Mouse (Mus musculus) midbrain, embryonic 11.5 days (tissue): ENCODE measurements around the gene Tcp11. TPM values are rescaled to one million over a fixed set of nuclear protein-coding genes. Genes with fewer than 3 reads are reported as not detected.
A peak's percentile ranks its signal among the peaks of the same experiment; 100 is the strongest.

Experiments
- ATAC-seq: fragments of 200-750 bp; cut with Nextera tagmentation; 2 replicates; pipeline ENCODE4 v1.8.0; 2017; ENCODE audit warnings: moderate TSS enrichment, moderate library complexity; ENCODE audit not compliant: low FRiP score
- DNase-seq: peaks from one replicate; pipeline ENCODE4 v3.0.0; 2015; ENCODE audit warnings: low spot score; ENCODE audit errors: missing footprints
- H3K27ac ChIP-seq: fragments of 300-500 bp; sonication (generic); 2 replicates; pipeline ENCODE4 v1.5.1; 2014; ENCODE audit warnings: low read depth, low read length
- H3K27me3 ChIP-seq: fragments of 300-500 bp; sonication (generic); 2 replicates; pipeline ENCODE4 v1.6.1; 2014; ENCODE audit warnings: mild to moderate bottlenecking, low read length, moderate library complexity, mixed read lengths; ENCODE audit not compliant: control insufficient read depth, insufficient read depth
- H3K36me3 ChIP-seq: fragments of 300-500 bp; sonication (generic); 2 replicates; pipeline ENCODE4 v1.6.1; 2014; ENCODE audit warnings: mild to moderate bottlenecking, low read length, moderate library complexity, mixed read lengths; ENCODE audit not compliant: control insufficient read depth, insufficient read depth
- H3K4me1 ChIP-seq: fragments of 300-500 bp; sonication (generic); 2 replicates; pipeline ENCODE4 v1.6.1; 2014; ENCODE audit warnings: low read length; ENCODE audit not compliant: control insufficient read depth, insufficient read depth
- H3K4me2 ChIP-seq: fragments of 300-500 bp; sonication (generic); 2 replicates; pipeline ENCODE4 v1.6.1; 2014; ENCODE audit warnings: mild to moderate bottlenecking, moderate library complexity
- H3K4me3 ChIP-seq: fragments of 300-500 bp; sonication (generic); 2 replicates; pipeline ENCODE4 v1.5.1; 2014; ENCODE audit warnings: low read depth, low read length
- H3K9ac ChIP-seq: fragments of 300-500 bp; sonication (generic); 2 replicates; pipeline ENCODE4 v1.6.1; 2014; ENCODE audit warnings: low read length
- H3K9me3 ChIP-seq: fragments of 300-500 bp; sonication (generic); 2 replicates; pipeline ENCODE4 v1.6.1; 2016; ENCODE audit warnings: low read length; ENCODE audit not compliant: control insufficient read depth
- WGBS: fragments of 180-500 bp; shearing (Covaris S2); extraction: QIAGEN DNeasy Blood & Tissue Kit; methylation state at CpG from one replicate; pipeline ENCODE4 v1.1.7; 2014; 5-methylcytosine and 5-hydroxymethylcytosine counted together
- polyA plus RNA-seq: library from polyadenylated mRNA; unstranded; fragments of >200 nt; fragmentation: Nextera tagmentation; extraction: Ambion mirVana; gene quantifications from 2 replicates; pipeline ENCODE4 v1.2.1, GENCODE M21; 2014

Gene Tcp11
- polyA plus RNA-seq, 1 experiment from 2014 or later: 0.70 TPM

DNA sequence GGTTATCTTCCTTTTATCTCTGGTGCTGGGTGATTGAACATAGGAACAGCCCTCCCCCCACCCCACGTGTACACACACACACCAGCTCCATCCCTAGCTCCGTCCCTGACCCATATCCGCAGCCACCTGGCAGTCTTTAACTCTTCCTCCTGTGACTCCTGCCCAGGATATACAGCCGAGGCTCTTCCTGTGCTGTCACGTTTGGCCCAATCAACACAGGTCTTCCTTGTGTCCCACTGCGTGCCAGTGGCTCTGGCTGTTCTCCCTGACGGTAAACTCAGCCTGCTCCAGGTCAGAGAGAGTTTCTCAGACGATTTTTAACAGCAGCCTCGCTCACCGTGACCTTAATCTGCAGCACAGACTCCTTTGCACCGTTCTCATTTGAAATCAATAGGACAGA lies 61.7 kb downstream of the Tcp11 start:
- Histone ChIP-seq H3K9ac (peak overlapping the region; percentile 9), H3K27ac (no peak overlapping the region; the same call in 1 of the 2 replicates), H3K27me3 (no peaks in the 10 kb centered on the region), H3K4me3 (no peak overlapping the region), H3K36me3 (no peaks in the 10 kb centered on the region), H3K9me3 (no peaks in the 10 kb centered on the region), H3K4me2 (no peak overlapping the region), H3K4me1 (peaks cover 25% of the 10 kb centered on the region)
- peak; percentile 25; the same call in 1 of the 2 replicates for ATAC-seq
- WGBS: 46% methylated on average over 11 of the region's 11 CpGs
- no peak for DNase-seq

DNA sequence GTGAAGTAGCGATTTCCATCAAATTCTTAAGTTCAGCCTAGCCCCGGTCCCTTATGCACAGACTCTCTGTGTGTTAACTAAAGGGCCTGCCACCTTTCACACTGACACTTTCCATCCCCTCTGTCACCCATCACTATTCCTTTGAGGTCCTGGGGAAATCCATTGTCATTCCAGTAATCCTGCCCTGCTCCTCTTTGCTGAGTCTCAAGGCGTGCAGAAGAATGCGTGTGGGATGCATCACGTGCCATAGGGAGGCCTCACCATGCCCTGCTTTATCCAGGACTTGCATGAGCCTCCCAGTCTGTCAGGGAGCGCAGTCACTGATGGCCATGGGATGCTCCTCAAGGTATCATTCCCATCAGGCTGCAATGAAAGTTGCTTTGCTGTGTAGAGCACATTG lies 62.1 kb downstream of the Tcp11 start:
- no peaks in the 10 kb centered on the region for H3K27me3 ChIP-seq
- DNase-seq (no peak), ATAC-seq (peak; percentile 81)
- H3K4me1 ChIP-seq: peaks cover 29% of the 10 kb centered on the region
- no peaks in the 10 kb centered on the region for H3K36me3 ChIP-seq
- peak overlapping the region; percentile 28; the same call in 1 of the 2 replicates for H3K27ac ChIP-seq
- H3K4me2 ChIP-seq: no peak overlapping the region
- H3K9ac ChIP-seq: peak overlapping the region; percentile 9
- no peak overlapping the region for H3K4me3 ChIP-seq
- H3K9me3 ChIP-seq: no peaks in the 10 kb centered on the region
- WGBS: 38% methylated on average over 6 of the region's 6 CpGs

Other genes with a start within 250 kb of the Tcp11 start
- 358 and 416 TPM in 2 replicates for gene Snrpc, start 242.5 kb downstream of the Tcp11 start, polyA plus RNA-seq
- gene Uhrf1bp1, start 224.2 kb downstream of the Tcp11 start, polyA plus RNA-seq: 4.9 TPM in 2 replicates
- gene Anks1, start 171.3 kb downstream of the Tcp11 start, polyA plus RNA-seq: 22.5 and 23.7 TPM in 2 replicates
- gene Taf11, start 170.8 kb downstream of the Tcp11 start, polyA plus RNA-seq: 95.0 and 103 TPM in 2 replicates
- 10.1 and 10.2 TPM in 2 replicates for gene Scube3, start 61.5 kb upstream of the Tcp11 start, polyA plus RNA-seq
- gene Zfp523, start 96.5 kb upstream of the Tcp11 start, polyA plus RNA-seq: 24.6 and 30.2 TPM in 2 replicates
- gene Def6, start 127.1 kb upstream of the Tcp11 start, polyA plus RNA-seq: 1.7 and 1.8 TPM in 2 replicates
- 1.7 and 1.8 TPM in 2 replicates for gene Ppard, start 152.1 kb upstream of the Tcp11 start, polyA plus RNA-seq
- gene Fance, start 232.9 kb upstream of the Tcp11 start, polyA plus RNA-seq: 18.5 and 19.5 TPM in 2 replicates
- gene Rpl10a, start 247.8 kb upstream of the Tcp11 start, polyA plus RNA-seq: 465 and 471 TPM in 2 replicates